ENCODE assay signal across 16 mouse cellular contexts in genomic region chr8:79829941-79830633, GRCm38 (mm10).
DNase-seq lines count a peak whose midpoint lies in the region; ATAC-seq and TF ChIP-seq lines count a peak whose summit lies in the region.
"Had no signal": no experiment of that assay in that cellular context is flagged by ENCODE, and none has a peak within 500 bp of the region (broad histone marks: within the 10 kb centered on the region; RNA-seq: fewer than 3 reads in every experiment).

No protein-coding gene starts in this region.

- TF ChIP-seq CTCF in midbrain, postnatal 0 days (IDR thresholded peaks at IDR 0.05): no peak
- no peak for TF ChIP-seq CTCF in intestine, postnatal 0 days (IDR thresholded peaks at IDR 0.05; ENCODE audit: low read depth)
- TF ChIP-seq CTCF in stomach, postnatal 0 days (IDR thresholded peaks at IDR 0.05; ENCODE audit: low read depth): no peak

- no peaks in the 10 kb centered on the region for H3K36me3 ChIP-seq in hindbrain, embryonic 11.5 days (ENCODE audit: control insufficient read depth, insufficient read depth, low read length)
- no peaks in the 10 kb centered on the region for H3K36me3 ChIP-seq in hindbrain, embryonic 16.5 days (ENCODE audit: control insufficient read depth, insufficient read depth, low read length)
- no peaks in the 10 kb centered on the region for H3K36me3 ChIP-seq in midbrain, embryonic 10.5 days
- no peaks in the 10 kb centered on the region for H3K36me3 ChIP-seq in midbrain, postnatal 0 days (ENCODE audit: insufficient read depth, low read length)
- no peaks in the 10 kb centered on the region for H3K36me3 ChIP-seq in intestine, postnatal 0 days (ENCODE audit: control insufficient read depth, insufficient read depth)
- no peaks in the 10 kb centered on the region for H3K36me3 ChIP-seq in stomach, postnatal 0 days (ENCODE audit: control insufficient read depth, insufficient read depth, low read length)
- H3K36me3 ChIP-seq: heart, embryonic 15.5 days had no signal

- DNase-seq in hindbrain, embryonic 11.5 days (ENCODE audit: low spot score): peak; percentile 6
- peak; percentile 21 for DNase-seq in midbrain, embryonic 10.5 days (ENCODE audit: low spot score)
- DNase-seq in midbrain, postnatal 0 days (ENCODE audit: low spot score): no peak
- DNase-seq in stomach, postnatal 0 days (ENCODE audit: low spot score): no peak
- DNase-seq in gastrocnemius, adult 8-10 months (ENCODE audit: low spot score in 2 of 2): no peak
- DNase-seq in spleen, postnatal 36 days (ENCODE audit: low spot score in 2 of 2): no peak
- DNase-seq: adrenal gland, postnatal 10 days; kidney, adult 18-20 months; left cerebral cortex, postnatal 4 days; lung, postnatal 10 days; thymus, postnatal 36 days had no signal

- H3K4me1 ChIP-seq in hindbrain, embryonic 11.5 days (replicated peaks; ENCODE audit: control insufficient read depth, insufficient read depth, low read length): no peaks in the 10 kb centered on the region
- H3K4me1 ChIP-seq in hindbrain, embryonic 16.5 days (ENCODE audit: control insufficient read depth, insufficient read depth, low read depth, low read length): no peaks in the 10 kb centered on the region
- peaks cover 26% of the 10 kb centered on the region for H3K4me1 ChIP-seq in midbrain, embryonic 10.5 days
- H3K4me1 ChIP-seq in midbrain, postnatal 0 days (ENCODE audit: insufficient read depth, low read length): peaks cover 7% of the 10 kb centered on the region; the same call in 1 of the 2 replicates
- no peaks in the 10 kb centered on the region for H3K4me1 ChIP-seq in intestine, postnatal 0 days (replicated peaks; ENCODE audit: control insufficient read depth, insufficient read depth, low read length)
- H3K4me1 ChIP-seq in stomach, postnatal 0 days (replicated peaks; ENCODE audit: control insufficient read depth, insufficient read depth): no peaks in the 10 kb centered on the region
- H3K4me1 ChIP-seq: heart, embryonic 15.5 days had no signal

- ATAC-seq in hindbrain, embryonic 11.5 days (ENCODE audit: low FRiP score): no peak
- ATAC-seq in hindbrain, embryonic 16.5 days: no peak
- no peak for ATAC-seq in midbrain, postnatal 0 days (ENCODE audit: low FRiP score)
- no peak for ATAC-seq in intestine, postnatal 0 days
- ATAC-seq in stomach, postnatal 0 days (ENCODE audit: low FRiP score, low TSS enrichment): no peak
- ATAC-seq: Patski had no signal

- H3K4me2 ChIP-seq in hindbrain, embryonic 11.5 days (replicated peaks; ENCODE audit: low read depth, low read length): no peak overlapping the region
- no peak overlapping the region for H3K4me2 ChIP-seq in hindbrain, embryonic 16.5 days (ENCODE audit: low read length)
- no peak overlapping the region for H3K4me2 ChIP-seq in midbrain, postnatal 0 days (ENCODE audit: low read depth, low read length, poor library complexity, severe bottlenecking)
- peak overlapping the region; percentile 32; the same call in 1 of the 2 replicates for H3K4me2 ChIP-seq in intestine, postnatal 0 days (replicated peaks; ENCODE audit: low read depth)
- peak overlapping the region; percentile 44 for H3K4me2 ChIP-seq in stomach, postnatal 0 days (replicated peaks; ENCODE audit: low read depth)
- H3K4me2 ChIP-seq: heart, embryonic 15.5 days had no signal

- no peak overlapping the region for H3K27ac ChIP-seq in hindbrain, embryonic 11.5 days (ENCODE audit: low read depth, low read length)
- no peak overlapping the region for H3K27ac ChIP-seq in hindbrain, embryonic 16.5 days (ENCODE audit: low read depth, low read length)
- peak overlapping the region; percentile 79; the same call in 1 of the 2 replicates for H3K27ac ChIP-seq in midbrain, embryonic 10.5 days (replicated peaks)
- H3K27ac ChIP-seq in midbrain, postnatal 0 days (ENCODE audit: low read depth, low read length): no peak overlapping the region
- H3K27ac ChIP-seq in intestine, postnatal 0 days (ENCODE audit: low read depth, low read length): no peak overlapping the region
- H3K27ac ChIP-seq in stomach, postnatal 0 days (replicated peaks): no peak overlapping the region
- H3K27ac ChIP-seq: heart, embryonic 15.5 days had no signal

- H3K9me3 ChIP-seq in hindbrain, embryonic 11.5 days (ENCODE audit: control insufficient read depth, low read length): no peaks in the 10 kb centered on the region
- H3K9me3 ChIP-seq in hindbrain, embryonic 16.5 days (ENCODE audit: control insufficient read depth, low read length): no peaks in the 10 kb centered on the region
- H3K9me3 ChIP-seq in midbrain, embryonic 10.5 days (replicated peaks): no peaks in the 10 kb centered on the region
- H3K9me3 ChIP-seq in midbrain, postnatal 0 days (ENCODE audit: low read length): no peaks in the 10 kb centered on the region
- no peaks in the 10 kb centered on the region for H3K9me3 ChIP-seq in intestine, postnatal 0 days (ENCODE audit: control insufficient read depth)
- no peaks in the 10 kb centered on the region for H3K9me3 ChIP-seq in stomach, postnatal 0 days (ENCODE audit: control insufficient read depth, low read length)
- H3K9me3 ChIP-seq: heart, embryonic 15.5 days had no signal

- H3K27me3 ChIP-seq in hindbrain, embryonic 11.5 days (ENCODE audit: control insufficient read depth, insufficient read depth, low read length): no peaks in the 10 kb centered on the region
- H3K27me3 ChIP-seq in hindbrain, embryonic 16.5 days (replicated peaks; ENCODE audit: control insufficient read depth, insufficient read depth, low read length): no peaks in the 10 kb centered on the region
- H3K27me3 ChIP-seq in midbrain, embryonic 10.5 days (ENCODE audit: low read depth, poor library complexity, severe bottlenecking): peaks cover 73% of the 10 kb centered on the region
- H3K27me3 ChIP-seq in midbrain, postnatal 0 days (ENCODE audit: insufficient read depth, low read length): peaks cover 9% of the 10 kb centered on the region
- H3K27me3 ChIP-seq in intestine, postnatal 0 days (replicated peaks; ENCODE audit: control insufficient read depth, insufficient read depth, low read length): no peaks in the 10 kb centered on the region
- no peaks in the 10 kb centered on the region for H3K27me3 ChIP-seq in stomach, postnatal 0 days (ENCODE audit: control insufficient read depth, insufficient read depth, low read length)
- H3K27me3 ChIP-seq: heart, embryonic 15.5 days had no signal

- no peak for TF ChIP-seq EP300 in stomach, postnatal 0 days (optimal IDR thresholded peaks at IDR 0.05)

- WGBS in hindbrain, embryonic 11.5 days: 68% methylated on average over 19 of the region's 19 CpGs
- WGBS in hindbrain, embryonic 16.5 days: 70% methylated on average over 19 of the region's 19 CpGs
- 66% methylated on average over 19 of the region's 19 CpGs for WGBS in midbrain, embryonic 10.5 days
- WGBS in midbrain, postnatal 0 days: 53% methylated on average over 19 of the region's 19 CpGs
- 50% methylated on average over 19 of the region's 19 CpGs for WGBS in intestine, postnatal 0 days
- 38% methylated on average over 19 of the region's 19 CpGs for WGBS in stomach, postnatal 0 days

- H3K4me3 ChIP-seq in hindbrain, embryonic 11.5 days (ENCODE audit: low read depth, low read length): no peak overlapping the region
- H3K4me3 ChIP-seq in hindbrain, embryonic 16.5 days (ENCODE audit: low read length): no peak overlapping the region
- H3K4me3 ChIP-seq in midbrain, embryonic 10.5 days: peak overlapping the region; percentile 42; the same call in 1 of the 2 replicates
- no peak overlapping the region for H3K4me3 ChIP-seq in midbrain, postnatal 0 days (ENCODE audit: low read depth, low read length)
- H3K4me3 ChIP-seq in intestine, postnatal 0 days (ENCODE audit: low read depth, low read length): no peak overlapping the region
- peak overlapping the region; percentile 24; the same call in 1 of the 2 replicates for H3K4me3 ChIP-seq in stomach, postnatal 0 days (ENCODE audit: low read depth, low read length)
- H3K4me3 ChIP-seq: heart, embryonic 15.5 days; myocyte had no signal

- H3K9ac ChIP-seq in hindbrain, embryonic 11.5 days (ENCODE audit: low read depth, low read length): no peak overlapping the region
- no peak overlapping the region for H3K9ac ChIP-seq in hindbrain, embryonic 16.5 days (ENCODE audit: low read depth, low read length)
- no peak overlapping the region for H3K9ac ChIP-seq in midbrain, postnatal 0 days (replicated peaks; ENCODE audit: low read length, poor library complexity, severe bottlenecking)
- H3K9ac ChIP-seq in intestine, postnatal 0 days (ENCODE audit: low read depth, low read length): no peak overlapping the region
- 0 out of 2 replicates have a peak overlapping the region, but pooled peaks have one; percentile 8 for H3K9ac ChIP-seq in stomach, postnatal 0 days (ENCODE audit: low read length)
- H3K9ac ChIP-seq: heart, embryonic 15.5 days had no signal

Comparison
In these comparisons a context has a peak if more than half of its experiments do, and no peak if none do; other contexts are left out.
1. DNase-seq: peak in hindbrain, embryonic 11.5 days (single experiment) and midbrain, embryonic 10.5 days (single experiment); none in midbrain, postnatal 0 days (single experiment), stomach, postnatal 0 days (single experiment), gastrocnemius, adult 8-10 months (0 of 2) and spleen, postnatal 36 days (0 of 2).
2. H3K4me3 ChIP-seq: peak in midbrain, embryonic 10.5 days (single experiment) and stomach, postnatal 0 days (single experiment); none in hindbrain, embryonic 11.5 days (single experiment), hindbrain, embryonic 16.5 days (single experiment), midbrain, postnatal 0 days (single experiment) and intestine, postnatal 0 days (single experiment).
3. H3K4me2 ChIP-seq: peak in intestine, postnatal 0 days (single experiment) and stomach, postnatal 0 days (single experiment); none in hindbrain, embryonic 11.5 days (single experiment), hindbrain, embryonic 16.5 days (single experiment) and midbrain, postnatal 0 days (single experiment).